Mouse (Mus musculus): Measurements from ENCODE around the gene Gm4307. TPM values are rescaled to one million over a fixed set of nuclear protein-coding genes. Genes with fewer than 3 reads are reported as not detected.
"Not testable (repeated sequence)": the region's sequence is repeated elsewhere in the genome, so short reads cannot be mapped to it uniquely, and the experiment has no call there.

The Gm4307 gene
- not detected for total RNA-seq (2021)
- long read RNA-seq, experiment 1, result 0 reads
- long read RNA-seq, experiment 2, result 0 reads

DNA sequence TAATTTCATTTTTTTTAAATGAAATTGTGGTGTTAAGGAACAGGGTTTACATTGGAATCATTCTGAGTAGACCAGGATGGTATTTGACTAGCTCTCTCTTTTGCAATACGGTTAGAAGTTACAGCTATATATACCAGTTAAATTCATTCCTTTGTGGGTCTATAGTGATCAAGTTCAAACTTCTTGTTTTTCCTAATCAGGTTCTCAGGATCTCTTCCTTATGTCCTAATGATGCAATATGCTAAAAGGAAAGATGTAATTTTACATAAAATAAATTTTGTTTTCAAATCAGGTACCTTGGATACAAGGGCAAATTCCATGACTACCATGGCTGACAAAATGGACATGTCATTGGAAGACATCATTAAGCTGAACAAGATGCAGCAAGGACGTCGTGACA lies at the start of gene Gm4307:
Gene Gm4307 (plus strand): TSS at position 301 of the 400 bp plus-strand sequence.
- H3K27ac ChIP-seq; DNase-seq; intact Hi-C loops (cut with DNase I); H3K4me3 ChIP-seq: not testable (repeated sequence)

- H3K4me3 ChIP-seq; DNase-seq; H3K27ac ChIP-seq; intact Hi-C loops (cut with DNase I): not testable (repeated sequence)
Observed at GRCm38 (mm10) chr10:100335376-100335775, 25.8 kb upstream of the Gm4307 start, which contains the start of gene Gm4301. Gene Gm4301, plus strand, starts transcription at chr10:100335676.

DNA sequence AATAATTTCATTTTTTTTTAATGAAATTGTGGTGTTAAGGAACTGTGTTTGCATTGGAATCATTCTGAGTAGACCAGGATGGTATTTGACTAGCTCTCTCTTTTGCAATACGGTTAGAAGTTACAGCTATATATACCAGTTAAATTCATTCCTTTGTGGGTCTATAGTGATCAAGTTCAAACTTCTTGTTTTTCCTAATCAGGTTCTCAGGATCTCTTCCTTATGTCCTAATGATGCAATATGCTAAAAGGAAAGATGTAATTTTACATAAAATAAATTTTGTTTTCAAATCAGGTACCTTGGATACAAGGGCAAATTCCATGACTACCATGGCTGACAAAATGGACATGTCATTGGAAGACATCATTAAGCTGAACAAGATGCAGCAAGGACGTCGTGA lies 20.6 kb upstream of the Gm4307 start, which contains the start of gene Gm4302:
Gene Gm4302 (plus strand): TSS at position 301 of the 400 bp plus-strand sequence.
- intact Hi-C loops (cut with DNase I); H3K27ac ChIP-seq; DNase-seq; H3K4me3 ChIP-seq: not testable (repeated sequence)

GRCm38 (mm10) chr10:100345672-100346071 lies 15.5 kb upstream of the Gm4307 start, which contains the start of gene Gm4303:
Gene Gm4303, plus strand, starts transcription at chr10:100345972.
- intact Hi-C loops (cut with DNase I); H3K27ac ChIP-seq; DNase-seq; H3K4me3 ChIP-seq: not testable (repeated sequence)

- H3K27ac ChIP-seq; DNase-seq; intact Hi-C loops (cut with DNase I): not testable (repeated sequence)
Observed at GRCm38 (mm10) chr10:100350793-100351192, 10.3 kb upstream of the Gm4307 start, which contains the start of gene Gm4305. Gene Gm4305, plus strand, starts transcription at chr10:100351093.

GRCm38 (mm10) chr10:100356841-100357240 lies 4.3 kb upstream of the Gm4307 start:
- intact Hi-C loops (cut with DNase I); H3K4me3 ChIP-seq; H3K27ac ChIP-seq: not testable (repeated sequence)
- DNase-seq, result peak; percentile 21

More at GRCm38 (mm10) chr10:100350793-100351192, 10.3 kb upstream of the Gm4307 start, which contains the start of gene Gm4305:
- not testable (repeated sequence) for H3K4me3 ChIP-seq

DNA sequence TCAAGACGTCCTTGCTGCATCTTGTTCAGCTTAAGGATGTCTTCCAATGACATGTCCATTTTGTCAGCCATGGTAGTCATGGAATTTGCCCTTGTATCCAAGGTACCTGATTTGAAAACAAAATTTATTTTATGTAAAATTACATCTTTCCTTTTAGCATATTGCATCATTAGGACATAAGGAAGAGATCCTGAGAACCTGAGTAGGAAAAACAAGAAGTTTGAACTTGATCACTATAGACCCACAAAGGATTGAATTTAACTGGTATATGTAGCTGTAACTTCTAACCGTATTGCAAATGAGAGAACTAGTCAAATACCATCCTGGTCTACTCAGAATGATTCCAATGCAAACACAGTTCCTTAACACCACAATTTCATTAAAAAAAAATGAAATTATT lies 21.3 kb downstream of the Gm4307 start, which contains the start of gene Gm4312:
Gene Gm4312 (minus strand): TSS at position 101 of the 400 bp plus-strand sequence.
- H3K4me3 ChIP-seq; H3K27ac ChIP-seq; intact Hi-C loops (cut with DNase I); DNase-seq: not testable (repeated sequence)

DNA sequence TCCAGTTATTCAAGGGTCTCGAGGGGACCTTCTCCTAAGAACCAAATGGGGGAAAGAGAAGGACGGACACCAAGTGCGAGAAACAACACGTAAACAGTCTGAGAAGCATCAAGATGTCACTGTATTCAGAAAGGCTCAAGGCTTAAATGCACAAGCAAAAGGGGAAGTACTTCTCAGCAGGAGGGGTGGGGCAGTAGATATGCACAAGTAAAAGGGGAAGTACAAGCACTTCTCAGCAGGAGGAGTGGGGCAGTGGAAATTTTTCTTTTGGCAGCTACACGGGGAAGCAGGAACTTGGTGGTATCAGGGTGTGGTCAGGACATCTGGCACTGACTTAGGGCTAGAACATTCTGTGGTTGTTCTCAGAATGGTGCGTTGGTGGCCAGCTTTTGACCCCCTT lies 41.2 kb downstream of the Gm4307 start:
- DNase-seq, H3K4me3 ChIP-seq, H3K27ac ChIP-seq: not testable (repeated sequence)
- intact Hi-C loops (cut with DNase I), result loop anchor here (10.0 kb wide), 1 partner anchor 198 kb away; no protein-coding TSS in a partner anchor

Other genes starting within 250 kb of the Gm4307 start
- not detected for gene Gm4301, start 25.7 kb upstream of the Gm4307 start, total RNA-seq (2021)
- gene Gm4302, start 20.5 kb upstream of the Gm4307 start, total RNA-seq (2021), result not detected
- not detected for gene Gm4303, start 15.4 kb upstream of the Gm4307 start, total RNA-seq (2021)
- gene Gm4305, start 10.2 kb upstream of the Gm4307 start, total RNA-seq (2021), result not detected
- gene Gm4312, start 21.2 kb downstream of the Gm4307 start, total RNA-seq (2021), result not detected
- gene Tmtc3, start 126.0 kb downstream of the Gm4307 start, total RNA-seq (2021), result 10 to 100 TPM in 1 of 2 experiments, 1 to 10 TPM in 1; 10.0 to 11.7 TPM
- 1 to 10 TPM; 3.4 to 3.7 TPM for gene Cep290, start 126.2 kb downstream of the Gm4307 start, total RNA-seq (2021)
- gene 4930430F08Rik, start 229.1 kb downstream of the Gm4307 start, total RNA-seq (2021), result 10 to 100 TPM in 1 of 2 experiments, 1 to 10 TPM in 1; 9.5 to 10.9 TPM
- not detected for gene 1700017N19Rik, start 229.1 kb downstream of the Gm4307 start, total RNA-seq (2021)

All from gastrocnemius, adult 2 months (tissue).